Mouse (Mus musculus) liver, embryonic 14 days (tissue): ENCODE data around the gene Glod4. TPM values are rescaled to one million over a fixed set of nuclear protein-coding genes. Genes with fewer than 3 reads are reported as not detected.

Experiments used
- polyA plus RNA-seq: library from polyadenylated mRNA; depleted of rRNA; stranded (reverse); fragments of >200 nt; gene quantifications from 2 replicates; pipeline ENCODE4 v1.2.3, GENCODE M21; 2012; rRNA removed

Glod4 gene
- 21.1 and 21.5 TPM in 2 replicates for polyA plus RNA-seq

DNA sequence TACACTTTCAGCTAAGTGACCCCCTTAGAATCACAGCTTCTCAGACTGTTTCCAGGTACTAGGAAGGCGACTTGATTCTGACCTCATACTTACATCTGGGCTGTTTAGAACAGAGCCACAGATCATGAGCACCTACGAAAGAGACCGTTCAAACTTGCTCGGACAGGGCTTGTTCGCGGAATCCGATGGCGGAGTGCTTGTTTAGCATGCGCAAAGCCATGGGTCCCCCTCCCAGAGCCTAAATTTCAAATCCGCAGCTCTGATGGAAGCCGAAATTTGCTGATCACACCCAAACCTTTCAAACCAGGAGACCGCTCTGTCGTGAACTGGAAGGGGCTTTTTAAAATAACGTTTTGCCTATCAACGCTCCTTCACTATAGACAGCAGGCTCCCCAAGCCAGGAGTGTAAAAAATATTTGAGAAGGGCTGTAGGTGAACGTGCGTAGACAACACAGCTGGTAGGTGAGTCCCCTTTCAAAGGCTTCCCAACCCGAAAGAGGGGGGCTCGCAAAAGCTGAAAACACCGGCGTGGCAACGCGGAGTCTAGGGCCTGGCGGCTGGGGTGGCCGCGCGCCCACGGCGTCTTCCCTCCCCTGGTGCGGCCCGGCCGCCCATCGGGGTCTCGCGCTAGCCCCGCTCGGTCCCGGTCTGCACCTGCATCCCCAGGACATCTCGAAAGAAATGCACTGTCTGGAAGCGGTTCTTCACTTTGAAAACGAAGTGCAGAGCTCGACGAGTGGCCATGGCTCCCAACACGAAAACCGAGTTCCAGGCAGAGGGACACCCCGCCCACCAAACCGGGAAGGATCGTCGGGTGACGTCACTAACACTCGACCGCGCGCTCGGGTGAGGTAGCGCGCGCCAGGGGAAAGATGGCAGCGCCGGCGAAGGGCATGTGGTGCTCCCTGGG lies at the start of gene Glod4, which contains the start of gene Mrm3:
Gene Glod4 (minus strand): TSS at position 825 of the 910 bp plus-strand sequence.
Gene Mrm3 (plus strand): TSS at position 815 of the 910 bp plus-strand sequence.

DNA sequence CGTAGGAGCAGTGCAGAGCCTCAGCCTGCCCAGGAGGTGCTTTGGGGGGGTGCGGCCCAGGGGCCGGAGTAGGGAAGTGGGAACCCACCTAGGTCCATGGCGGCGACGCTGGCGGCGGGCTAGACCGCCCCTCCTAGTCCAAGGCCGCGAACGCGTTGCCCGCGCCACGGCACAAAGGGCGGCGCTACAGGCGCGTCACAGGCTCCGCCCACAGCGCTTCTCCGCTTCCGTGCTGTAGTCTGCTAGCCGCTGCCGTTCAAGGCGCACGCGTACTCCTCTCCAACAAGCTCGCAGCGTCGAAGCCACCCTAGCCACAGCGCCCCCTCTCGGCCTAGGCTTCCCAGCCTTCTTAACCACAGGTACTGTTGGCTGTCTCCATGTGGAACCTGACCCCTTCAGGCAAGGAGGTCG lies 26.1 kb downstream of the Glod4 start, which contains the start of the genes Dbil5 and Gemin4:
Gene Dbil5 (plus strand): TSS at position 219 of the 411 bp plus-strand sequence.
Gene Gemin4 (minus strand): TSS at position 275 of the 411 bp plus-strand sequence.

DNA sequence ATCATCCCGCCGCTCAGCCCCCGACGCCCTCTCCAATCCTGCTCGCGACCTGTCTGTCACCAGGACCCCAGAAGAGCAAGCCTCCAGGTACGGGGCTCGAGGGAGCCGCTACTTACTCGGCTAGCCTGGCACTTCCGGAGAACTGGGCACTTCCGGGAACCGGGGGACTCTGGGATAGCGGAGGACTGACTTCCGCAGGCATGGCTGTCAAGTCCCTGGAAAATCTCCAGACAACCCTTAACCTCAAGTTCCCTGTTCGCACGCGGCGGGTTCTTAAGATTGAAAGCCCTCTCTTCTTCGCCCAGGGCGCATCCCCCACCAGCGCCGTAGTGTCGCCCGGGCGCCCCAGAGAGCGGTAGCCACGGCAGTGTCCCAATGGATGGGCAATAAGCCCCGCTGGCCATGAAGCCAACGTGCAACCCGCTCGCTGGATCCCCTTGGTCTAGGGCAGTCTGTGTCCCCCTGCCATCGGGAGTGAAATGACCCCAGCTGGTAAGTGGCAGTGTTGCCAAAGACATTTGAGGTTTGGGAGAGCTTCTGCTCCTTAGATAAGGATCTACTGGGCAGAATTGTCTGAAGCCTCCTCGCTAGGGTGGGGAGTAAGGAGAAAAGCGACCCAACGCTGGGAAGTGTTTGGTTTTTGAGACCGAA lies 63.9 kb downstream of the Glod4 start, which contains the start of the genes Vps53 and Fam57a:
Gene Vps53 (minus strand): TSS at position 153 of the 651 bp plus-strand sequence.
Gene Fam57a (plus strand): TSS at position 177 of the 651 bp plus-strand sequence.

Other genes with a start within 250 kb of the Glod4 start
- gene 1700016K19Rik, start 243.8 kb downstream of the Glod4 start, polyA plus RNA-seq = not detected in 2 replicates
- gene Rflnb, start 215.9 kb downstream of the Glod4 start, polyA plus RNA-seq = 1.4 and 1.6 TPM in 2 replicates
- gene Vps53, start 64.1 kb downstream of the Glod4 start, polyA plus RNA-seq = 9.9 and 10.8 TPM in 2 replicates
- 2.9 and 3.1 TPM in 2 replicates for gene Fam57a, start 64.1 kb downstream of the Glod4 start, polyA plus RNA-seq
- 0.43 and 0.54 TPM in 2 replicates for gene Dbil5, start 26.1 kb downstream of the Glod4 start, polyA plus RNA-seq
- 5.7 and 7.3 TPM in 2 replicates for gene Gemin4, start 26.1 kb downstream of the Glod4 start, polyA plus RNA-seq
- gene Mrm3, start within 50 bp of the Glod4 start, polyA plus RNA-seq = 11.3 and 11.7 TPM in 2 replicates
- gene Nxn, start 155.4 kb upstream of the Glod4 start, polyA plus RNA-seq = 2.1 and 2.4 TPM in 2 replicates
- 11.1 and 13.1 TPM in 2 replicates for gene Timm22, start 163.2 kb upstream of the Glod4 start, polyA plus RNA-seq